ENCODE assay signal across 9 mouse cellular contexts in the genomic region with DNA sequence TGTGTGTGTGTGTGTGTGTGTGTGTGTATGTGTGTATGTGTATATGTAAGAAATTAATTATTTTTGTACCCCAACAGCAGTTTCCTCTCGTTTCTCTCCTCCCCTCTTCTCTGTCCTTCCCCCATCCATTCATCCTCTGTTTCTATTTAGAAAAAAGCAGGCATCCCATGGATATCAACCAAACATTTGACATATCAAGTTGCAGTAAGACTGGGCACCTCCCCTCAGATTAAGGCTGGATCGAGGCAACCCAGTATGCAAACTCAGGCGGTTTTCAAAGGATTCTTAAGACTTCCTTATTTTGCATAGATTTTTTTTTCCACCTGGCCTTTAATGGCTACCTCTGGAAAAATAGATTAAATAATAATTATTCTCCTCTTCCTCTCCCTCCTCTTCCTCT. TPM values are rescaled to one million over a fixed set of nuclear protein-coding genes. Genes with fewer than 3 reads are reported as not detected.
DNase-seq lines count a peak whose midpoint lies in the region; ATAC-seq and TF ChIP-seq lines count a peak whose summit lies in the region.
"Had no signal": no experiment of that assay in that cellular context is flagged by ENCODE, and none has a peak within 500 bp of the region (broad histone marks: within the 10 kb centered on the region; RNA-seq: fewer than 3 reads in every experiment).

No protein-coding gene starts in this region.

- no peaks in the 10 kb centered on the region for H3K36me3 ChIP-seq in neural tube, embryonic 11.5 days (ENCODE audit: control insufficient read depth, insufficient read depth, low read length)
- no peaks in the 10 kb centered on the region; the same call in 1 of the 2 replicates for H3K36me3 ChIP-seq in hindbrain, embryonic 11.5 days (ENCODE audit: control insufficient read depth, insufficient read depth, low read length)
- 0 out of 2 replicates have a peak, but pooled peaks cover 2% of the 10 kb centered on the region for H3K36me3 ChIP-seq in liver, postnatal 0 days (replicated peaks; ENCODE audit: insufficient read depth, low read length)

- DNase-seq in neural tube, embryonic 11.5 days (ENCODE audit: low spot score) = no peak
- no peak for DNase-seq in neural tube, embryonic 10.5 days (ENCODE audit: extremely low spot score, low spot score)
- no peak for DNase-seq in hindbrain, embryonic 11.5 days (ENCODE audit: low spot score)
- no peak for DNase-seq in liver, postnatal 0 days
- DNase-seq in thymus, postnatal 0 days (ENCODE audit: low spot score) = no peak
- no peak for DNase-seq in layer of hippocampus, adult 9-11 months
- DNase-seq in gastrocnemius, postnatal 36 days = no peak
- DNase-seq: cerebellum, adult 9-11 months; thymus, adult 18-20 months had no signal

- intact Hi-C loops in gastrocnemius, postnatal 36 days (cut with DNase I) = no loop called here

- H3K4me2 ChIP-seq in neural tube, embryonic 11.5 days (ENCODE audit: low read depth) = peak overlapping the region; percentile 75
- H3K4me2 ChIP-seq in hindbrain, embryonic 11.5 days (replicated peaks; ENCODE audit: low read depth, low read length) = peak overlapping the region; percentile 56
- peak overlapping the region; percentile 90; the same call in 1 of the 2 replicates for H3K4me2 ChIP-seq in liver, postnatal 0 days (ENCODE audit: low read depth, low read length)

- H3K4me3 ChIP-seq in neural tube, embryonic 11.5 days (ENCODE audit: low read depth, low read length) = peak overlapping the region; percentile 56; the same call in 1 of the 2 replicates
- H3K4me3 ChIP-seq in hindbrain, embryonic 11.5 days (ENCODE audit: low read depth, low read length) = peak overlapping the region; percentile 64
- no peak overlapping the region for H3K4me3 ChIP-seq in liver, postnatal 0 days (ENCODE audit: low read depth, low read length)

- 39% methylated on average over 3 of the region's 3 CpGs for WGBS in neural tube, embryonic 11.5 days
- 27% methylated on average over 3 of the region's 3 CpGs for WGBS in hindbrain, embryonic 11.5 days
- 29% methylated on average over 3 of the region's 3 CpGs for WGBS in liver, postnatal 0 days (ENCODE audit: insufficient replicate concordance)

- H3K9ac ChIP-seq in neural tube, embryonic 11.5 days (ENCODE audit: low read length) = peak overlapping the region; percentile 26; the same call in 1 of the 2 replicates
- H3K9ac ChIP-seq in hindbrain, embryonic 11.5 days (ENCODE audit: low read depth, low read length) = peak overlapping the region; percentile 83; the same call in 1 of the 2 replicates
- H3K9ac ChIP-seq in liver, postnatal 0 days (replicated peaks) = no peak overlapping the region

- no peak for TF ChIP-seq CTCF in liver, postnatal 0 days (IDR thresholded peaks at IDR 0.05; ENCODE audit: low read depth)

- no peak for ATAC-seq in neural tube, embryonic 11.5 days (ENCODE audit: insufficient read depth, low FRiP score, low TSS enrichment)
- ATAC-seq in hindbrain, embryonic 11.5 days (ENCODE audit: low FRiP score) = 0 out of 2 replicates have a peak, but pooled peaks have one; percentile 13
- no peak for ATAC-seq in liver, postnatal 0 days

- no peaks in the 10 kb centered on the region for H3K4me1 ChIP-seq in neural tube, embryonic 11.5 days (ENCODE audit: control insufficient read depth, insufficient read depth, low read length)
- H3K4me1 ChIP-seq in hindbrain, embryonic 11.5 days (replicated peaks; ENCODE audit: control insufficient read depth, insufficient read depth, low read length) = no peaks in the 10 kb centered on the region
- H3K4me1 ChIP-seq in liver, postnatal 0 days (ENCODE audit: insufficient read depth) = peaks cover 10% of the 10 kb centered on the region

- H3K27ac ChIP-seq in neural tube, embryonic 11.5 days (ENCODE audit: low read depth, low read length) = no peak overlapping the region
- no peak overlapping the region for H3K27ac ChIP-seq in hindbrain, embryonic 11.5 days (ENCODE audit: low read depth, low read length)
- no peak overlapping the region for H3K27ac ChIP-seq in liver, postnatal 0 days (ENCODE audit: low read depth)

- H3K27me3 ChIP-seq in neural tube, embryonic 11.5 days (ENCODE audit: control insufficient read depth, insufficient read depth, low read length) = no peaks in the 10 kb centered on the region
- no peaks in the 10 kb centered on the region for H3K27me3 ChIP-seq in hindbrain, embryonic 11.5 days (ENCODE audit: control insufficient read depth, insufficient read depth, low read length)
- 0 out of 2 replicates have a peak, but pooled peaks cover 3% of the 10 kb centered on the region for H3K27me3 ChIP-seq in liver, postnatal 0 days (ENCODE audit: insufficient read depth, low read length)

- no peak for TF ChIP-seq EP300 in liver, postnatal 0 days (IDR thresholded peaks at IDR 0.05; ENCODE audit: low read depth)

- no peaks in the 10 kb centered on the region for H3K9me3 ChIP-seq in neural tube, embryonic 11.5 days (ENCODE audit: control insufficient read depth, low read length)
- no peaks in the 10 kb centered on the region for H3K9me3 ChIP-seq in hindbrain, embryonic 11.5 days (ENCODE audit: control insufficient read depth, low read length)
- H3K9me3 ChIP-seq in liver, postnatal 0 days (ENCODE audit: low read length) = no peaks in the 10 kb centered on the region

RNA-seq across cellular contexts. Expression of gene Slc18b1, which starts 0.8 kb away (rescaled TPM):
- 15.8 and 16.0 TPM in 2 replicates for polyA plus RNA-seq in neural tube, embryonic 11.5 days (2014; fragmentation: Nextera tagmentation; extraction: Ambion mirVana)
- polyA plus RNA-seq in hindbrain, embryonic 11.5 days (2014; fragmentation: Nextera tagmentation; extraction: Ambion mirVana) = 21.5 and 23.2 TPM in 2 replicates
- 1.2 and 1.5 TPM in 2 replicates for polyA plus RNA-seq in liver, postnatal 0 days (2015; fragmentation: Nextera tagmentation; extraction: Ambion mirVana)
- polyA plus RNA-seq in thymus, postnatal 0 days (2015; fragmentation: Nextera tagmentation; extraction: Ambion mirVana) = 0.42 and 0.63 TPM in 2 replicates
- total RNA-seq in gastrocnemius, postnatal 36 days (2021) = 1 to 10 TPM; 5.6 to 9.2 TPM

RNA-seq across cellular contexts. Expression of gene Rps12, which starts 10.5 kb away (rescaled TPM):
- polyA plus RNA-seq in neural tube, embryonic 11.5 days (2014; fragmentation: Nextera tagmentation; extraction: Ambion mirVana) = 115 and 133 TPM in 2 replicates
- polyA plus RNA-seq in hindbrain, embryonic 11.5 days (2014; fragmentation: Nextera tagmentation; extraction: Ambion mirVana) = 126 TPM in 2 replicates
- 145 and 149 TPM in 2 replicates for polyA plus RNA-seq in liver, postnatal 0 days (2015; fragmentation: Nextera tagmentation; extraction: Ambion mirVana)
- polyA plus RNA-seq in thymus, postnatal 0 days (2015; fragmentation: Nextera tagmentation; extraction: Ambion mirVana) = 326 and 332 TPM in 2 replicates
- total RNA-seq in gastrocnemius, postnatal 36 days (2021) = 100 to 1,000 TPM; 159 to 243 TPM

RNA-seq across cellular contexts. Expression of gene Vnn3, which starts 53.7 kb away (rescaled TPM):
- not detected in 2 replicates for polyA plus RNA-seq in neural tube, embryonic 11.5 days (2014; fragmentation: Nextera tagmentation; extraction: Ambion mirVana)
- polyA plus RNA-seq in hindbrain, embryonic 11.5 days (2014; fragmentation: Nextera tagmentation; extraction: Ambion mirVana) = 0.09 TPM in 1 of 2 replicates, not detected in the other
- 129 and 137 TPM in 2 replicates for polyA plus RNA-seq in liver, postnatal 0 days (2015; fragmentation: Nextera tagmentation; extraction: Ambion mirVana)
- polyA plus RNA-seq in thymus, postnatal 0 days (2015; fragmentation: Nextera tagmentation; extraction: Ambion mirVana) = 0.53 and 0.88 TPM in 2 replicates
- total RNA-seq in gastrocnemius, postnatal 36 days (2021) = under 1 TPM; 0.13 to 0.17 TPM

Comparison
In these comparisons a context has a peak if more than half of its experiments do, and no peak if none do; other contexts are left out.
1. RNA of gene Vnn3, which starts 53.7 kb away (polyA plus RNA-seq): 129 to 137 TPM in liver, postnatal 0 days; 0.53 to 0.88 TPM in thymus, postnatal 0 days, 0.09 TPM in hindbrain, embryonic 11.5 days and not detected in neural tube, embryonic 11.5 days; every median in the first group is over 10 times any median in the second.
2. Peak in every context shown above with its lines, with median percentiles within 50 percentile points of each other: H3K4me2 ChIP-seq.